Mouse (Mus musculus) cortical plate, adult 2 months (tissue): ENCODE data around the gene Pawr.

Source experiments
- CTCF ChIP-seq: fragments of 200-500 bp; IDR thresholded peaks from 2 replicates; pipeline ENCODE4 v1.5.1; 2011; ENCODE audit warnings: mild to moderate bottlenecking, control low read depth, low read length; ENCODE audit not compliant: insufficient read depth; ENCODE audit errors: extremely low read depth
- POLR2A ChIP-seq: fragments of 200-500 bp; IDR thresholded peaks from 2 replicates; pipeline ENCODE4 v1.6.1; 2011; ENCODE audit warnings: mild to moderate bottlenecking, low read length, control low read depth; ENCODE audit not compliant: insufficient read depth; ENCODE audit errors: extremely low read depth

- no peak for TF ChIP-seq CTCF
- no peak for TF ChIP-seq POLR2A
Measured at GRCm38 (mm10) chr10:108294766-108295165, 37.2 kb upstream of the Pawr start.
